Mouse (Mus musculus): ENCODE results near the gene Reln. TPM values are rescaled to one million over a fixed set of nuclear protein-coding genes. Genes with fewer than 3 reads are reported as not detected.

Gene Reln
- total RNA-seq, 2 experiments from 2014 or later, result 40.9 to 44.7 TPM

DNA sequence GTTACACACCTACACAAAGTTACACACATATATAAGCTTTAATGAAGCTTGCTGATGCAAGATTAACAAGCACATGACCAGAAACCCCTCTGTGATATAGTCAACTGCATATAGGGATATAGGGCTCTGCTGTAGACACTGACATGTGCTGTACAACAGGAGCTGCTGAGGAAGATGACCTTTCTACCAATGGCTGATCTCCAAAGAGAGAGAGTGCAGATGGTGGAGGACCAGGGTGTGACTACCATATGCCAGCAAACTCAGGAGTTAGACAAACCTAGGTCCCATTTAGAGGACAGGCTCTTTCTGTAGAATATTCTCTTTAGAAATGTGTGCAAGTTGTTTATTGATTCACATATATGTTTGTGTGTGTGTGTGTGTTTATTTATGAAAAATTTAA lies 216.9 kb downstream of the Reln start:
- no peak for DNase-seq (ENCODE audit: low spot score in 2 of 2)

DNA sequence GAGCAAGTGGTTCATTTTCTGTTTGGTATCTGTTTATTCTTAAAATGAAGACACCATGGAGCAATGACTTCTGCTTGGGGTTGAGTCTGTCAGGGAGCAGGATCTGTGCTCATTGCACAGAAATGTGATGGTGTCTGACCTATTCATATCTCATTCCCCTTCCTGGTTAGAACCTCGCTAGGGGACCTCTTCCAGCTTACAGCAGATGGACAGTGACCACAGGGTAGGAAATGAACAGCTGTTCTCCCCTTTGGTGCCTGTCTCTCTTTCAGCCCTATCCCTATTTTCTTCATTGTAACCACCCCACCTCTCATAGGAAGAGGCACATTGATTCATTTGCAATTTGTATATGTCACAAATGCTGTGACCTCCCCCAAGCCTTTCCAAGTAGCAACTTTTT lies 225.2 kb downstream of the Reln start:
- no peak for DNase-seq (ENCODE audit: low spot score in 2 of 2)

- no peak for DNase-seq (ENCODE audit: low spot score in 2 of 2)
Observed at GRCm38 (mm10) chr5:22118456-22118855, 226.0 kb downstream of the Reln start.

DNA sequence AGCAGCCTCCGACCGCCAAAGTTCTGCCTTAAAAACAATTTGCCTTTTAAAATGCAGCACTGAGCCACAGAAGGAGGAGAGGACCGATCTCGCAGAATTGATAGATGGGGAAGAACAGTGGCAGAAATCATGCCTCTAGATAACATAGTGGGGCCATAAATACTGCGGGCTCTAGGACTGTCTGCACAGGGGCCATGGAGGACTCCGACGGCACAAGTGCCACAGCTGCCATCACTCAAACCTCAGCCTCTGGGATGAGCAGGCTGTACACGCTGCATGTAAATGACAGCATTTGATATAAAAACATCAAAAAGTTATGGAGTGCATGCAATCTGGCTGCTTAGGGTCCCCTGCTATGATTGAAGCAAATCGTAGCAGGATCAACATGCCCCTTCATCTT lies 227.6 kb downstream of the Reln start:
- DNase-seq (ENCODE audit: low spot score in 2 of 2), result no peak

DNA sequence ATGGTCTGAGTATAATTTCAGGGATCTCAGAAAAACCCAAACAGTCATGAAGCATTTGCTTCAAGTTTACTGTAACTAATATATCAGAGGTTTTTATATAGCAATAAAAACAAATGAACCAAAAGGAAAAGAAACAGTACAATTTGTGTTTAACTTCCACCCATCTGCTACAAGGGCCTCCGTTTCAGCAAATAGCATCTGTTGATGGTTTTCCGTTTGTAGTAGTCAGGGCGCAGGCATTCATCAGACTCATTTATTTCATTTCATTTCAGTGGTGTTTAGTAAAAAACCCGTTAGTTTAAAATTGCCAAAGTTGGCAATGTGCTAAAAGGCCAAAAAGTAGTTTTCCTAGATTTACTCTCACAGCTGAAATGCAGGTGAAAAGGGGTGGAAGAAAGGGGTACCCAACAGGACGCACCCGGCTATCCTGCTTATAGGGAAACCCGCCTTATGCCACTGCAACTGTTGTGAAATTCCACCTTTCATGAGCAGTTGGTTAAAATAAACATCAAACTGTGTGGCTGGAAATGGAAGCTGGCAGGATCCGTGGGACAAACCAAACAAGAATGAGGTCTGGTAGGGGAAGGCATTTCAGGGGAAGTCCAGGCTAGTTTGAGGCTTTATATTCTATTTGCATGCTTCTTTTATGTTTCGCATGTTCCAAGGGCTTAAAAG lies 237.6 kb downstream of the Reln start:
- peak; percentile 8 to 69 for DNase-seq (ENCODE audit: low spot score in 2 of 2)

DNA sequence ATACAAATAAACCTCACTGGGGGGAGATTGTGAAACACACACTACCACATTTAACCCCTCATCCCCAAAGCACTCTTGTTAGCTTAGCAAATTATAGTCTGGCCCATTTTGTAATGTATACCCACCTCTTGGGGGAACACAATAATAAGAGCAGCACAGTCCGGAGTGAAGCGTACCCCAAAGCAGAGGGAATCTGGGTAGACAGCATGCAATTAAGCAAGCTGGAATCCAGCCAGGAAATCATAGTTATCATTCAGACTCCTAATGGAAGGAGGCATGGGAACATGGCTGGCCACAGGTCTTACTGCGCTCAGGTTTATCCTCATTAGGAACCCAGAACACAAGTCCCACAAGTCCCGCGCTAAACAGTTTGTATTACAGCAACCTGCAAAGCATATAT lies 249.5 kb downstream of the Reln start:
- DNase-seq (ENCODE audit: low spot score in 2 of 2), result no peak

DNA sequence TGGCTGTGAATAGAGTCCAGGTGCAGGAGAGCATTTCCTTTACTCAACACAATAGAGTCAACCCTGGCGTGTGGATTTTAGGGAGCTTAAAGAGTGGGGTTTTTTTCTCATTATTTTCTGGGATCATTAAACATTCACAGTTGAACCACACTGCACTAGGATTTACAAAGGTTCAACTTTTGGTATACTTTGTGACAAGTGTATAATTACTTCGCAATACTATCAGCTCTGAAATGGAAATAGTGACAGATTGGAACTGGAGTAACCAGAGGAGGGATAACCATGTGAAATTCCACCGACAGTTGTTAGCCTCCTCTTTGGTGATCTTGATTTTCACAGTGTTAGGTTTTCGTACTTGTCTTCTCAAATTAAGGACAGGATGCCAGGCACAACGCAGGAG lies 250.5 kb downstream of the Reln start:
- no peak for DNase-seq (ENCODE audit: low spot score in 2 of 2)

- no peak for DNase-seq (ENCODE audit: low spot score in 2 of 2)
Observed at GRCm38 (mm10) chr5:22093157-22093865, 251.2 kb downstream of the Reln start.

- no peak for DNase-seq (ENCODE audit: low spot score in 2 of 2)
Observed at GRCm38 (mm10) chr5:22080468-22080986, 264.0 kb downstream of the Reln start.

DNA sequence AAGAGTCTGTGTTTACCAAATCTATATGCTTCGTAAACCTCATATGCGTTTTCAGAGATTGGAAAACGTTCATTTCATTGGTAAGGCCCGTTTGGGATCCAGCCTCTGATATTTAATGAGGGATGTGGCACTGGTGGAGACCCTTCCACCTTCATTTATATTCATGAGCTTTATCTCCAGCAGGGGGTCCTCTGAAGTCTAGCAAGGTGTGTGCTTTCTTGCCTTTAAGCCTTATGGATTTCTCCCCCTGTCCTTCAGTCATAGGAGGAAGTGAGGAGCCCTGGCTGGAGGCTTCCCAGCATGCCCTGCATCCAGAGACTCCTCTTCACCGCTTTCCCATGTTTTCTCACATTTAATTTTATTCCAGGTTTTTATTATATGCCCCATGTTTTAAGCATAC lies 269.5 kb downstream of the Reln start:
- DNase-seq (ENCODE audit: low spot score in 2 of 2), result no peak

DNA sequence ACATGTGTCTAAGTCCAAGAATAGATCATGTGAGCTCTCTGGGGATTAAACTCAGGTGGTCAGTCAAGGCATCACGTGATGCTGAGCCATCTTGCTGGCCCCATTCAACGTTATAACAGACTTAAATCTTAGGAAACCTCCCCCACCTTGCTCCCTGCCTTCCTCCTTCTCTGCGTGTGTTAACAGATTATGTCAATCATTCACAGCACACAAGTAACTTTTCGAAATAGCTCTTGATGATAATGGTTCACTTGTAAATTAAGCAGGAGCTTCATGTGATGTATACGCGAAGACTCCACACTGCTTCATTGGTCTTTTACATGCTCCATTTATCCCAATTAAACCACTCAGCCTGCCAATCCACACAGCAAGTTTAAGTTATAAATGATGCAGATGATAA lies 271.9 kb downstream of the Reln start:
- no peak for DNase-seq (ENCODE audit: low spot score in 2 of 2)

GRCm38 (mm10) chr5:22059251-22059650 lies 285.3 kb downstream of the Reln start:
- DNase-seq (ENCODE audit: low spot score in 2 of 2), result no peak

DNA sequence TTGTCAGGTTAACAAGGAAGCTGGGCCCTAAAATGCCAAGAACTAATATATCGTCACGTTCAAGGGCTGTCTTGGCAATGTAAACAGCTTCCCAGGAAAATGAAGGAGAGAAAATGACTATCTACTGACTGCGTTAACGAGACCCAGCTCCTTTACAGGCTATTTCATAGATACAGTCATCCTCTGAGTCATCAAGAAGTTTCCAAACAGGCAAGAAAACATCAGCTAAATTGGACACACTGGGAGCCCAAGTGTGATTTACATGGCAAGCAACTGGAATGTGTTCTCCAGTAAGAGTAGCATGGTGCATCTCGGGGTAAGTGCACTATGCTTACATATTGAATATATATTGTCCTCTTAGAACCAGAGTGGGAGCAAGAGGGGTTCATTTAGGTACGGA lies 302.7 kb downstream of the Reln start:
- DNase-seq (ENCODE audit: low spot score in 2 of 2), result no peak

DNA sequence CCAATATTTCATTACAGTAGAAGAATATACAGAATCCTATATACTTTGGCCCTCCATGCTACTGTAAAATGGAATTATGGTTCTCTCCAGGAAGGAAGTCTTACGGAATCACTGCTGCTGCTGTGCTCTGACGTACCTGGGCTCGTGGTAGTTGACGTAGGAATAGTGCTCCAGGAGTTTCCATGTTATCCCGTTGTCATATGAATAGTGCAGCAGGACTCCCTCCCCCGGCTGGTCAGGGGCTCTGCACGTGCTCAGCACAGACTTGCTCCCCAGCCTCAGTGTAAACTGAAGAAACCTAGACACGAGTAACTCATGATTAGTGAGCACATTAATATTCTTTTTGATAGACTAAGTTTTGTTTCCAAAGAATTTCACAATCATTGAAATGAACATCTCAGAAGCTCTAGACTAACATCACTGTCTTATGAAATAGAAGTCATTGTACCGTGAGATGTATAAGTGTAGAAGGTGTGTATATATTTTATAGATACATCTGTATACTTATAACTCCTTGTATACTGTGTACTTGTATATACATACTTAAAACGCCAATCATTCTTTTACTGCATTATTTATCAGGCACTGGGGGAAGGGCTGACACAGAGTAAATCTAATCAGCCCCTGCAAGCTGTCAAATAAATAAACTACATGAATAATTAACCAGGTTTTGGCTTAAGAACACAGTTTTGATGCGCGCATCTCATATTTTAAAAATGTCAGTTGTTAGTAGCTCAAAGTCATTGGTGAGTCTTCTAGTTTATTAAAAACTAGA lies 304.9 kb downstream of the Reln start:
- no peak for DNase-seq (ENCODE audit: low spot score in 2 of 2)

DNA sequence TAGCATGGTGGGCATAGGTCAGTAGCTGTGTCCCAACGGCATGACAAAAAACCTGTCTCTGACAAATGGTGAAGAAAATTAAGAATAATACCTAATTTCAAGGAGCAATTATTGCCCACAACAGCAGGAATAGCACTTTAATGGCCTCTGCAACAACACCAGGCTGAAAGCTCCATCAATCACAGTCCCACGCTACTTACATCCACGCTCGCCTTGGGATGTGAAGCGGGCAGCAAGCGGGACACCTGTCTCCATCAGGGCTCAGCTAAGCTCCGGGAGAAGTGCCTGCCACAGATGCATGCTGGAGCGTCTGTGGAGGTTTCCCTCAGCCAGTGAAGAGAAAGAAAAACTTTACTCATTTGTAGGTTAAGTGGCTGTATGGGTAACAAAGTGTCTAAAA lies 309.3 kb downstream of the Reln start:
- DNase-seq (ENCODE audit: low spot score in 2 of 2), result no peak

DNA sequence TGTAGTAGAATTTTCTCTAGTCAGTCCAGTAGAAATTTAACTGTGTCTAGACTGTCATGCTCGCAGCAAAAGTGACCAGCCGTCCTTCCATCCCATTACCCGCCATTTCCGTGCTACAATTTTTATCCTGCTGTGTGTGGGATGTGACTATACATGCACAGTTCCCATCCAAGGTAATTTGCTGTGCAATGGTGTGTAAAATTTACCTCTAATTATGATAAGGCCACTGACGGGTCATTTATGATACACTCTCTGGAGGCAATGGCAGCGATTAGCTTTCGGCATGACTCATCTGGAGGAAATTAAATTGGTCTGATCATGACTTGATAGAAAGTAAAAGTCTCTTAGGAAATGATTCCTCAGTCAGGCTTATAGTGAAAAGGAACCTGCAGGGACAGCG lies 311.5 kb downstream of the Reln start:
- DNase-seq (ENCODE audit: low spot score in 2 of 2), result no peak

GRCm38 (mm10) chr5:22031653-22032052 lies 312.8 kb downstream of the Reln start:
- no peak for DNase-seq (ENCODE audit: low spot score in 2 of 2)

GRCm38 (mm10) chr5:22028379-22028778 lies 316.1 kb downstream of the Reln start:
- DNase-seq (ENCODE audit: low spot score in 2 of 2), result no peak

- DNase-seq (ENCODE audit: low spot score in 2 of 2), result no peak
Observed at GRCm38 (mm10) chr5:22027240-22027875, 317.1 kb downstream of the Reln start.

GRCm38 (mm10) chr5:22025746-22026145 lies 318.8 kb downstream of the Reln start:
- no peak for DNase-seq (ENCODE audit: low spot score in 2 of 2)

DNA sequence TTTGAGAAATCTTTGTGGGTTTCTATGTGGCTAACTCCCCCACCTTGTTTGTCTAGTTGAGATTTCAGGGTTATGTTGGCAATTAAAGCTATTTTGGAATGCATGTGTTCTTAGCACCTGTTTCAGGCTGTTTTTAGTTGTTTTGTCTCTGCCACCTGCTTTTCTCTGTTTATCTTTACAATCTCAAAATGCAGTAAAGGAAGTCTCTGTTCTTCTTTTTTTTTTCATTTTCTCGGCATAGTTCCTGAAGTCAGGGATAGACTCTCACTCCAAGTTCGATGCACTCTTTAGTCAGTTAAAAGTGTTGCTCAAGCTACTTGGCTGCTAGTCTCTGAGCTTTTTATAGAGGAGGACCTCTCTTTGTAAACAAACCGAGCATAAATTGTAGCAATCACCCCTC lies 320.4 kb downstream of the Reln start:
- DNase-seq (ENCODE audit: low spot score in 2 of 2), result no peak

DNA sequence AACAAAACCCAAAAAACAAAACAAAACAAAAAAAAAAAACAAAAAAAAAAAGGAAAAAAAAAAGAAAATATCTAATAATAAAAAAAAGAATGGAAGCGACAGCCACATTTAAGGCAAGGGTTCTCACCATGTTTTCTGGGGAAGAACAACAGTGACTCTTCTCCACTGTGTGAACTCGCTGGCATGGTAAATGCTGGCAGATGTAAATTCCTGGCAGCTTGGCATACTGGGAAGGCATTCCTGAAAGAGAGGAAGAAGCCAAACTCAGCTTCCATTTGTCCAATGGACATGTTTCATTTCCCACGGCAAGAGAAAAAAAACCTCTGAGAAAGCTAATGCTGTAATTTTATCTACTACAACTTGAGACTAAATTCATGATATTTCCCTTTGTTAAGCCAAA lies 326.6 kb downstream of the Reln start:
- DNase-seq (ENCODE audit: low spot score in 2 of 2), result no peak
